In the genomic region with DNA sequence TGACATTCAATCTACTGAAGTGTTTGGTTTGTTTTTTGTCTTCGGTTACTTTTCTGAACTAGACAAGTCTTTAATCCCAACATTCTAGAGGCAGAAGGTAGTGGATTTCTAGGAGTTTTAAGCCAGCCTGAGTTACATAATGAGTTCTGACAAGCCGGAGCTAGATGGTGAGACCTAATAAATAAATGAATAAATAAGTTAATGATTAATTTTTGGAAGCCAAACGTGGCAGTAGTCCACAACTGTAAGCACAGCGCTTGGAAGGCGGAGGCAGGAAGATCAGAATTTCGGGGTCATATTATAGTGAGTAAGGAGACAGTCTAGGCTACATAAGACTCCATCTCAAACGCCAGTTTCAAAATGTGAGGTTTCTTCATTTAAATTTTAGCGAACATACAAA, we compare ENCODE assay signal across 8 mouse cellular contexts. TPM values are rescaled to one million over a fixed set of nuclear protein-coding genes. Genes with fewer than 3 reads are reported as not detected.
DNase-seq lines count a peak whose midpoint lies in the region; ATAC-seq and TF ChIP-seq lines count a peak whose summit lies in the region.

No protein-coding gene starts in this region.

- no peaks in the 10 kb centered on the region for H3K9me3 ChIP-seq in intestine, embryonic 15.5 days
- no peaks in the 10 kb centered on the region for H3K9me3 ChIP-seq in liver, embryonic 16.5 days (replicated peaks; ENCODE audit: control insufficient read depth, low read length)

- ATAC-seq in intestine, embryonic 15.5 days: 0 out of 2 replicates have a peak, but pooled peaks have one; percentile 10
- ATAC-seq in liver, embryonic 16.5 days (ENCODE audit: low read depth): no peak
- ATAC-seq in CD4-positive, CD25-positive, alpha-beta regulatory T cell, adult 4 months: no peak

- H3K9ac ChIP-seq in intestine, embryonic 15.5 days: no peak overlapping the region
- H3K9ac ChIP-seq in liver, embryonic 16.5 days (ENCODE audit: low read depth, low read length): no peak overlapping the region

- TF ChIP-seq CTCF in cerebellum, adult 2 months (IDR thresholded peaks at IDR 0.05; ENCODE audit: borderline replicate concordance, insufficient read depth, low read depth, low read length): no peak

- no peaks in the 10 kb centered on the region; the same call in 1 of the 2 replicates for H3K27me3 ChIP-seq in cerebellum, adult 2 months (ENCODE audit: control insufficient read depth, insufficient read depth, low read length)
- no peaks in the 10 kb centered on the region for H3K27me3 ChIP-seq in intestine, embryonic 15.5 days (replicated peaks)
- no peaks in the 10 kb centered on the region for H3K27me3 ChIP-seq in liver, embryonic 16.5 days (ENCODE audit: control insufficient read depth, insufficient read depth, low read depth, low read length)

- 76% methylated on average over 8 of the region's 8 CpGs for whole genome bisulfite sequencing in cerebellum, adult 2 months
- 64% methylated on average over 8 of the region's 8 CpGs for WGBS in intestine, embryonic 15.5 days
- WGBS in liver, embryonic 16.5 days (ENCODE audit: insufficient replicate concordance): 54% methylated on average over 8 of the region's 8 CpGs

- DNase-seq in cerebellum, adult 2 months: no peak
- DNase-seq in cerebellum, postnatal 14 days: no peak
- DNase-seq in cerebellum, adult 8-10 months: no peak
- no peak for DNase-seq in right cerebral cortex, postnatal 25 days

- no peaks in the 10 kb centered on the region for H3K36me3 ChIP-seq in intestine, embryonic 15.5 days
- H3K36me3 ChIP-seq in liver, embryonic 16.5 days (ENCODE audit: control insufficient read depth, insufficient read depth): no peaks in the 10 kb centered on the region

- H3K27ac ChIP-seq in cerebellum, adult 2 months (ENCODE audit: insufficient read depth, low read length): no peak overlapping the region
- peak overlapping the region; percentile 92 for H3K27ac ChIP-seq in brown adipose tissue, adult 24 weeks (replicated peaks; ENCODE audit: low read depth, low read length)
- H3K27ac ChIP-seq in intestine, embryonic 15.5 days: no peak overlapping the region
- H3K27ac ChIP-seq in liver, embryonic 16.5 days (ENCODE audit: low read length): no peak overlapping the region

- peak overlapping the region; percentile 65 for H3K4me3 ChIP-seq in cerebellum, adult 2 months (replicated peaks; ENCODE audit: insufficient read depth, low read depth, low read length)
- H3K4me3 ChIP-seq in brown adipose tissue, adult 24 weeks (ENCODE audit: insufficient read depth, low read depth, low read length): 0 out of 2 replicates have a peak overlapping the region, but pooled peaks have one; percentile 60
- peak overlapping the region; percentile 49; the same call in 1 of the 2 replicates for H3K4me3 ChIP-seq in intestine, embryonic 15.5 days (replicated peaks)
- H3K4me3 ChIP-seq in liver, embryonic 16.5 days (ENCODE audit: low read depth, low read length): peak overlapping the region; percentile 58

- no peak for TF ChIP-seq POLR2A in cerebellum, adult 2 months (IDR thresholded peaks at IDR 0.05; ENCODE audit: borderline replicate concordance, insufficient read depth, low read length)

- H3K4me1 ChIP-seq in cerebellum, adult 2 months (ENCODE audit: control insufficient read depth, insufficient read depth, low read length): no peaks in the 10 kb centered on the region
- no peaks in the 10 kb centered on the region for H3K4me1 ChIP-seq in brown adipose tissue, adult 24 weeks (ENCODE audit: control insufficient read depth, insufficient read depth, insufficient read length, low read length)
- H3K4me1 ChIP-seq in intestine, embryonic 15.5 days (replicated peaks): 0 out of 2 replicates have a peak, but pooled peaks cover 4% of the 10 kb centered on the region
- H3K4me1 ChIP-seq in liver, embryonic 16.5 days (ENCODE audit: control insufficient read depth, low read depth, low read length): peaks cover 5% of the 10 kb centered on the region

- peak overlapping the region; percentile 95 for H3K4me2 ChIP-seq in intestine, embryonic 15.5 days (replicated peaks)
- H3K4me2 ChIP-seq in liver, embryonic 16.5 days (ENCODE audit: low read depth, low read length): peak overlapping the region; percentile 78

RNA-seq across cellular contexts. Expression of a gene that starts 17.9 kb away (rescaled TPM):
- polyA plus RNA-seq in cerebellum, adult 2 months (2012; rRNA removed): 33.8 and 38.2 TPM in 2 replicates
- polyA plus RNA-seq in brown adipose tissue, adult 24 weeks (2012; ENCODE audit: insufficient read depth, insufficient read length, missing spikeins): 190 and 226 TPM in 2 replicates
- 18.9 and 20.7 TPM in 2 replicates for polyA plus RNA-seq in intestine, embryonic 15.5 days (2015; fragmentation: Nextera tagmentation; extraction: Ambion mirVana)
- 5.8 and 6.1 TPM in 2 replicates for polyA plus RNA-seq in liver, embryonic 16.5 days (2015; fragmentation: Nextera tagmentation; extraction: Ambion mirVana)
- polyA plus RNA-seq in CD4-positive, CD25-positive, alpha-beta regulatory T cell, adult 4 months (2017; shearing (Covaris generic)): 10 to 100 TPM; 17.6 to 22.7 TPM
